Mouse (Mus musculus) adrenal gland, postnatal 25 days (tissue): Measurements from ENCODE around the gene Fos. TPM values are rescaled to one million over a fixed set of nuclear protein-coding genes. Genes with fewer than 3 reads are reported as not detected.

Experiments used
- DNase-seq: peaks from one replicate; pipeline ENCODE4 v3.0.0; 2021; ENCODE audit warnings: mixed read lengths
- long read RNA-seq: library from polyadenylated mRNA; stranded (forward); transcript quantifications from one replicate; pipeline ENCODE4 v2.0.0, GENCODE M21; 2021
- total RNA-seq: library from RNA; stranded (reverse); gene quantifications from 2 replicates; pipeline ENCODE4 v1.2.3, GENCODE M21; 2021

Gene Fos
- total RNA-seq = 1.9 and 2.0 TPM in 2 replicates
- long read RNA-seq, partial matches to known transcripts = 2 of 3 reads
- long read RNA-seq, other reads (novel, unspliced or antisense) = 0 of 3 reads

GRCm38 (mm10) chr12:85473481-85474297 is at the start of gene Fos:
TSS of gene Fos (plus strand) at chr12:85473890.
- DNase-seq = peak; percentile 85

GRCm38 (mm10) chr12:85425721-85426120 is 48.0 kb upstream of the Fos start:
- DNase-seq = no peak

- no peak for DNase-seq
Measured at GRCm38 (mm10) chr12:85426126-85426525, 47.6 kb upstream of the Fos start.

DNA sequence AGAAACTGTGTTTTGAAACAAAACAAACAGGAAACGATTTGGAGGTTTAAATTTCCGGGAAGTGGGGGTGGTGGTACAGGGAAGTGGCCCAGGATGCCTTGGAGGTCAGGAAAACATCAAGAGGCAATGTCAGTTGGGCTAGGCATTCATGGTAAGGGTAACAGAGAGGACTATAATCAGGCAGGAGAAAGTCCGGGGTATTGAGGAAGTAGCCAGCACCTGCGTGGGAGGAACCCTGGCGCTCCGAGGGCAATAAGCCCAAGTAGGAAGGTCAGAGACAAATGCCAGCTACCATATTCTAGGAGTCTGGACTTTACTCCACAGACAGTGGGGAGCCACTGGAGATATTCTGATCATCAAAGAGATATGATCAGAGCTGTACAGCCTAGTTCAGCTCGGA is 45.9 kb upstream of the Fos start:
- DNase-seq = no peak

DNA sequence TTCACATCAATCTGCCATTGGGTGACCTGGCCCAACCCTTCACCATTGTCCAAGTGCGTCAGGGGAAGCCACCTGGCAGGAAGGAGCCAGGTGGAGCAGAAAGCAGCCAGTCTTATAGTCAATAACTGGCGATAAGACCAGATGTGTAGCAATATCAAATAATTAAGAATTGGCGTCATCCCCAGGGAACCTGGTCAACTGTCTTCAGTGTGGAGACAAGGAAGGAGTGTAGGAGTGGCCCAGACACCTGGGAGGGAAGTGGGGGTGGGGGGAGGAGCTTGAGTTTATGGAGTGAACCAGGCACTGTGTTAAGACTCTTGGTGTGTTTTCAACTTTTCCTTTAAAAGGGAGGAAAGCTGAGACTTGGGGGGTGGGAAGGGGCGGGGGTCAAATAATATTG is 43.7 kb upstream of the Fos start:
- no peak for DNase-seq

DNA sequence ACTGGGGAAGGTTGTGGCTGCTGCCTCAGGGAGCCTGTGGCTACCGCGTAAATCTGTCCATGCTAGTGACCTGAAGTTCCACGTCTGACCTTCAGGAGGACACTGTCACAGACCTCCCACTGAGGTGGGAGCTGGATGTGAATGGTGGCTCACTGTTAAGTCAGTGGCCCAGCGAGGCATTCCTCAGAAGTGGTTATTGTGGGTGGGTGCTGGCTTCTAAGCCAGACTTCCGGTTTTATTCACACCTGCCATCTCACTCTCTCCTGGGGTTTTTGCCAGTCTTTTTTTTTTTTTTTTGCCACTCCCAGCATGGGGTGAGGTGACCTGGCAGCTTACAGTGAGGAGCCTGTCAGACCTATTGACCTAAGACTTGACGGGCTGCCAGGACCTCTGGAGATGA is 43.3 kb upstream of the Fos start:
- DNase-seq = no peak

DNA sequence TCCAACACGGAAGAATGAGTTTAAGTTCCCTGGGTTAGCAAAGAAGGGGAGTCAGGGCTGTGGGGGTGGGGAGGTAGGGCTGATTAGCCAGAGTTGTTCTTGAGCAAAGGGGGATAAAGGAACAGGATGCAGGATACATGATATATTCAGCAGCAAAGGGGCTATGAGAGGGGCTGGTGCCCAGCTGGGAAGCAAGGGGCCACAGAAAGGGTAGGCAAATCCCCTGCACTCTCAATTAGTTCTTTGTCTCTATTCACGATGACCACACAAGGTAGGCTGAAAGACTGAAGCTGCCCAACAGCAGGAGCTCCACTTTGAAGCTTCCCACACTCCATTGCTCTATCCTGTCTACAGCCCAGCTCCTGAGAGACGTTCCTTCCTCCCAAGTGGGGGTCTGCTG is 39.8 kb upstream of the Fos start:
- DNase-seq = no peak

GRCm38 (mm10) chr12:85434526-85434925 is 39.2 kb upstream of the Fos start:
- no peak for DNase-seq

- DNase-seq = peak; percentile 20
Measured at GRCm38 (mm10) chr12:85436021-85436621, 37.6 kb upstream of the Fos start.

DNA sequence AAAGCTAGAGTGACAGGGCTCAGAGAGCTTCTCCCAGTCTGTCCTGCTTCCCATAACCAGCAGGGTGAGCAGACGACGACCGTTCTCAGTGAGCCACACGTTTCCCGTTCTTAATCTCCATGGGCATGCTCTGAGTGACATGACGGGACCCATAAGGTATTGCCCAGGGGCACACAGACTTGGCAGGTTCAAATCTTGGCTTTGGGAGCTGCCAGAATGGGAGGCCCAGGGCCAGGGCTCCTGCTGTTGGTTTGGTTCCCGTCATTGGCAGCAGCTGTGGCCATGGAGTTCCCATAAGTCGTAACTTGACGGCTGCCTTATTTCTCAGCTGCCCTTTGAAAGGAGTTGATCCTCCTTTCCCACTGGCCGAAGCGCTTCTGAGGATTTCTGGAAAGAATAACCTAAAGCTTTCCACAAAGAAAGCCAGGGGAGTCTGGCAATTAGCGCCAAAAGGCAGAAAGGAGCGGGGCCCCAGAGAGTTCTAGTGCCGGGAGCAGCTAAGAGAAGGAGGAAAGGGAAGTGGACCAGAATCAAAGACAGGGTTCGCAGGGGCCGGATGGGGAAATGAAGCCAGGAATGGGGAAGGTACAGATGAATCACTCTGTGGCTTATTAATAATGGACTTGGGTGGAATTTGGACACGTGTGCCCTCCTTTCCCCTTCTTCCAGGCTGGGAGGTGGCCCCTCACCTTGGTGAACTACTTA is 36.4 kb upstream of the Fos start:
- DNase-seq = peak; percentile 32

DNA sequence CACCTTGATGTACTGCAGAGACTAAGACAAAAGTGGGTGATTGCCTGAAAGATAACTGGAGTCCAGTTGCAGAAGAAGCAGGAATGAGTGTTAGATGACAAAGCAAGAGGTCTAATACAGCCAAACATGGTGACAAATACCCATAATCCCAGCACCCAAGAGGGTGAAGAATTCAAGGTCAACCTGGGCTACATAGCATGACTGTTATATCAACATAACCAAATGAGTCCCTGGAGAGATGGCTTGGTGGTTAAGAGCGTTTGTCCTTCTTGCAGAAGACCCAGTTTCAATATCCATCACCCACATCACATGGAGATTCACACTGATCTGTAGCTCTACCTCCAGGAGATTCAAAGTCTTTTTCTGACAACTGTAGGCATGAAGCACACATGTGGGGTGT is 30.2 kb upstream of the Fos start:
- DNase-seq = no peak

DNA sequence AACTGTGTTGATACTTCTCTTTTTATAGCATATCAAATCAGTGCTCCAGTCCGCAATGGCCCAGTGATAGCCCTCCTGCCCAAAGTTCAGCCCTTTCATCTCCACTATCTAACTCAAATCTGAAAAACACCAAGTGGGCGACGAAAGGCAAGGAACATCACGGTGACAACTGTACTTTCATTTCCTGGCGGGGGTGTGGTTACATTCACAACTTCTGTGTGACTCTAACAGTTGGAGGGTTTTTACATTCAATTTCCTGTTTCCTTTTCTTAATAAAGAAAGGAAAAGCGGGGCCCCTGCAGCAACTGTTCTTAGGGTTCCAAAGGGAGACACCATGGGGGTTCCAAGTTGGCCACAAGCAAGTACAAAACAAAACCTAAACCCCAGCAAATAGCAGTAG is 29.0 kb upstream of the Fos start:
- no peak for DNase-seq

DNA sequence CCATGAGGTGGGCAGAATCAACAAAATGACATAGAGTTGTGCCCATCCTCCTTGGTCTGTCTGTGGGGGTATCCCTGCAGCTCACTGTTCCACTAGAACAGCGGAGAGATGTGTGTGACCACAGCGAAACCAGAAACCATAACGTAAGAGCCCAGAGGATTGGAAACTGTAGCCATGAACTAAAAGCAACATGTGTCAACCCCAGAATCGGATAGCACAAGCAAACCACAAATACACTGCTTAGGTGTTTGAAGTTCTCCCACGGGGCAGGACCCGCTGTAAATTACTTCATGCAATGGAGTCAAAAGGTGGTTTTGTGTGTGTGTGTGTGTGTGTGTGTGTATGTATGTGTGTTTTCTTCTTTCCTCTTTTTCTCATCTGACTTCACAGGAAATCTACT is 26.7 kb upstream of the Fos start:
- DNase-seq = no peak

DNA sequence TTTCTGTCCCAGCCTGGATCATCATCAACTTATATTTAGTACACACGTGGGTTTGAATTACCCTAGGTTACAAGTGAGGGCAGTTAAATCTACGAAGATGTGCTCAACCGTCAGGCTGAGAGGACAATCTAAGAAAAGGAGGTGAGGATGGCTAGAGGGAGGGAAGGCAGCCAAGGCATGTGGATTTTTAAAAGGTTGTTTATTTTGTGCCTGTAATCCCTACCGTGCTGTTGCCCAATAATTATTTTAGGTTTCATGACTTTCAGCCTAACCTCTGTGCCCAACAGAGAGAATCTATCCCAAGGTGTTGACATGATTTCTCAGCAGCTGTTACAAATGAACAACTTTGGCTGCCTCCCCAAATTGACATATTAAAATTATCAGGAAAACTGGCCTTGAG is 26.2 kb upstream of the Fos start:
- DNase-seq = no peak

DNA sequence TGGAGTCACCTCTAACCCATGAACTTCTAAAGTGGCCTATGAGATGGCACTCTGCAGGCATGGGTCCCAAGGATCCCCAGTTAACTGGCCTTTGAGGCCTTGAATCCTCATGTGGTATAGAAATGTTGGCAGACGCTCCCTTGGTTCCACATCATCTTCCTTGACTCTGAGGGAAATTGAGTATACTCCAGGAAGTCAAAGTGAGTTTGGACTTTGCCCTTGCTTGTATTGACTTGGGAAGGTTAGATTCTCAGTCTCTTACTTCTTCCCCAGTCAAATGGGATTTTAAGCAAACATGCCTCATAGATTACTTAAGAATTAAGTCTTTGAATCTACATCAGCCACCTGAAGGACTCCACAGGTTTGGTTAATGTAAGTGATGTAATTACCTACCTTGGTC is 24.2 kb upstream of the Fos start:
- no peak for DNase-seq

DNA sequence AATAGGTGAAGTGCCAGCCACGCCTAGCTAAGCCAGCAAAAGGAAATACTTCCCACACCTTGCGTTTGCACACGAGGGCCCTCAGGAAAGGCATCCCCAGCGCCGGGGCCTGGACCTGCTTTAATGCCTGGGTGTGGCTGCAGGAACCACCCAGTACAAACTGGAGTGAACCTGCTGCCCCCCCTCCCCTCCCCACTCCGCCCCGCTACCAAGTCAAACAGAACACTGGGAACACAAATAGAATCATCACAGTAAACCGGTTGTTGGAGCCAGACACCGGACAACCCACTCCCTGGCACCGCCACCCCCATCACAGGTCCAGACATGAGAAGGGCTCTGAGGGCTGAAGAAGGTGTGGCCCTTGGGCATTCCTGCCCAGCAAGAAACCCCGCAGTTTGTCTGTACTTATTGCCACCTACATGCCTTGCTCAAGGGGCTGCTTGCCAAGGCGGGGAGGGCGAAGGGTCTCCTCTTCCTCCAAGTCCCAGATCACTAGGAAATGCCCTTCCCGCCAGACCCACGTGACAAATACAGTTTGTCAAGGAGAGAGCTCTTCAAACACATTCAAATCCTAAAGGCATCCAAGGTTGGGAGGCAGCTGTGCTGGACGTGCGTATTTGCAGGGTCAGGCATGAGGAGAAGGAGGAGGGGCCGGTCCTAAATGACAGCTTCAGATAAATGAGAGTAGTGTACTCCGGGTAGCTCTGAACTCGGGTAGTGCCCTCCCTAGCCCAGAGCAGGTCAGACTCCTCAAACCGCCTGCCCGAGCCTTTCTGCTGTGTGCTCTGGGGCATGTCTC is 21.8 kb upstream of the Fos start:
- no peak for DNase-seq

DNA sequence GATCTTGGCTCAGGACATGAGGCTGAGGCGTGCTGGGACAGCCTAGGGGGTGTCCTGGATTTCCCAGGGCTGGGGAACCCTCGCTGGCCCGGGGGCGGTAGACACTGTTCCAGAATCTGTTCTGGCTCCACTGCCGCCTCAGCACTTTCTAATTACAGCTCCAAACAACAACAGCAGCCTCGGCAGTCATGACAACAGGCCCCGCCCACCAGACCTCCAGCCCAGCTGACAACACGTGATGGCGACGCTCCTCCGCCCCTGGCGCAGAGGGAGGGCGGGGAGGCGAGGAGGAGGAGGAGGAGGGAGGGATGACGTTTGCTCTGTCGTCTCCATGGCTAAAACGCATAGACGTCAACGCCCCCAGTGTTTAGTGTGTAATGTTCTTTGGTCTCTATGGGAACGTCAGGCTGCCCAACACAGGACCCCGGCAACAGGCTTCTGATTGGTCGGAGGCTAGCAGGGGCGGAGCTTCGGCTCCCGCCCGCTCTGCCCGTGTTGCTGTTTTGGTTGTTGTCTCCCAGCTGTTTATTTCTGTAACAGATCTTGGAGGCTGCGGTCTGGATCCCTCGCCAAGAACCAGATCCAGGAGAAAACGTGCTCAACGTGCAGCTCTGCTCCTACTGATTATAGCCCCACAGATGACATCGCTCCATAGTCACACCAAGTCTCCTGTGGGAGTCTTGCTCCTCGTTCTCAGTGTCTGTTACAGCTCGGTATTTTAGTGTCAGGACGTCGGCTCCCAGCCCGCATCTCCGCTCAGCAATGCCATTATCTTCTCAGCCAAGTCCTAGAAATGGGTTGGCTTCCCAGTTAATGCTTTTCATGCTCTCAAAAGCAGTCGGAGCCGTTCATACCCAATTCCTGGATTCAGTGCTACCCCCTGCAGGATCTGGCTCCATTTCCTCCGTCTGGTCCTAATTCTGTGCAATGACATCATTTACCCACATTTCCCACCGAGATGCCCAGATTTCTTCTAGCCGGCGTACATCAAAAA is 18.3 kb upstream of the Fos start:
- DNase-seq = peak; percentile 96

- DNase-seq = no peak
Measured at GRCm38 (mm10) chr12:85456276-85456675, 17.4 kb upstream of the Fos start.

DNA sequence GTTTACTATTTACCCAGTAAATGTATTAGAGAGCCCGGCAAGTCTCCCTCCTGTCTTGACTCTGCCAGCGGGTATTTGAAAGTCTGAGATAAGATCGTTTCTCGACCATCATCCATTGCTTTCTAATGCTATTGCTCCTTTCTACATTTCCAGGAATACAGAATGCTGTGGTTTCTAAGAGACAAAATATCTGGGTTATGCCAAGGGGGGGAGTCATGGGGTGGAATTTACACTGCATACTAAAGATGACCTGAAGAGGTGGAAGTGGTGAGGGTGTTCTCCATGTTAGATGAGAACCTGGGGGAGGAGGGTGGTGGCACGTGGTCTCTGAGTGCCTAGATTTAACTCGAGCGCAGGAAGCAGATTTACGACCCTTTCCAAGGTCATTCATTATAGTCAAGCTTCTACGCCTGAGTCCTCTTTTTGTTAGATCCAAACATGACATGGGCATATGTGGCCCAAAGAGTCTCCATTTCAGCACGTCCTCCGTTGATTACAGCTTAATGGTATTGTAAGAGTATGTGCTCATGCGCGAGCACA is 16.7 kb upstream of the Fos start:
- no peak for DNase-seq

GRCm38 (mm10) chr12:85459820-85460219 is 13.9 kb upstream of the Fos start:
- DNase-seq = no peak
